Mouse (Mus musculus): ENCODE results near the gene Mroh2a.

GRCm38 (mm10) chr1:88301121-88302014 lies 74.6 kb downstream of the Mroh2a start:
- TF ChIP-seq GATA1 (IDR thresholded peaks at IDR 0.05; ENCODE audit: low read length) (no peak), TAL1 (IDR thresholded peaks at IDR 0.05; ENCODE audit: low read length) (no peak)

All from erythroblast, embryonic 14.5 days (primary cell).